Mouse (Mus musculus): ENCODE measurements around the gene Fbxo41. TPM values are rescaled to one million over a fixed set of nuclear protein-coding genes. Genes with fewer than 3 reads are reported as not detected.
A peak's percentile ranks its signal among the peaks of the same experiment; 100 is the strongest.

Fbxo41 gene
- polyA plus RNA-seq, 1 experiment from 2014 or later: 11.7 TPM

DNA sequence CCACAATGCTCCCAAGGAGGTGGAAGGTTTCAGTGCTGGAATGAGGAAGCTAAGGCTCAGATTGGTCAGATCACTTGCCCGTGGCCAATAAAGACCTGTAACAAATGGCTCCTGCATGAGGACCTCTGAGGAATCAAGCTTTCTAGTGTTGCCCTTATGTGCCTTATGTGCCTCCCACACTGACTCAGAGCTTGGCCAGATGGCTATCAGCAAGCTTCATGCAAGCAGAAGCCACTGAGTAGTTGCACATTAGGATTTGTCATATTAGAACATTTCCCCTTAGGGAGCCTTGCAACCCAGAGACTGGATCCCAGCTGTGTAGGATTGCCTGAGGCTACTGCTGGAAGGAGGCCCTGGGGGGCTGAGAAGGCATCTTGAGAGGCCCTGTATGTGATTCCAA lies 2.4 kb downstream of the Fbxo41 start:
- no peak overlapping the region for H3K27ac ChIP-seq (ENCODE audit: low read length)
- H3K27me3 ChIP-seq (ENCODE audit: control insufficient read depth, insufficient read depth, low read depth, low read length): no peaks in the 10 kb centered on the region
- H3K9ac ChIP-seq (ENCODE audit: low read depth, low read length): no peak overlapping the region
- H3K4me1 ChIP-seq (ENCODE audit: control insufficient read depth, insufficient read depth, low read length): peaks cover 21% of the 10 kb centered on the region
- H3K36me3 ChIP-seq (ENCODE audit: control insufficient read depth, insufficient read depth, low read length): no peaks in the 10 kb centered on the region
- WGBS: 87% methylated on average over 1 of the region's 1 CpGs
- H3K4me2 ChIP-seq (ENCODE audit: low read length): no peak overlapping the region
- H3K4me3 ChIP-seq (ENCODE audit: low read depth, low read length): no peak overlapping the region
- no peaks in the 10 kb centered on the region for H3K9me3 ChIP-seq (replicated peaks; ENCODE audit: control insufficient read depth, low read length, poor library complexity, severe bottlenecking)
- no peak for ATAC-seq

DNA sequence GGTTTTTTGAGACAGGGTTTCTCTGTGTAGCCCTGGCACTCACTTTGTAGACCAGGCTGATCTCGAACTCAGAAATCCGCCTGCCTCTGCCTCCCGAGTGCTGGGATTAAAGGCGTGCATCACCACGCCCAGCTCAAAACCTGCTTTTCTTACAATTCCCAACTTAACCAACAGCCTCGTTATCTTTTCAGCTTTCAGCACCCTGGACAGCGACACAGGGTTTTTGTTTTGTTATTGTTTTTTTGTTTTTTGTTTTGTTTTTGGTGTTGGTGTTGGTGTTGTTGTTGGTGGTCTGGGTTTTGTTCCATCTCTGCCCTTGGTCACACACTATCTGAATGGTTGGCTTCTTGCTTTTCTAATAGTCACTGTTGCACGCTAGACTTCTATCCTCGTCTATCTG lies 4.6 kb downstream of the Fbxo41 start:
- H3K27me3 ChIP-seq (ENCODE audit: control insufficient read depth, insufficient read depth, low read depth, low read length): no peaks in the 10 kb centered on the region
- H3K9me3 ChIP-seq (replicated peaks; ENCODE audit: control insufficient read depth, low read length, poor library complexity, severe bottlenecking): no peaks in the 10 kb centered on the region
- H3K4me1 ChIP-seq (ENCODE audit: control insufficient read depth, insufficient read depth, low read length): peaks cover 14% of the 10 kb centered on the region
- no peak overlapping the region for H3K4me2 ChIP-seq (ENCODE audit: low read length)
- no peak overlapping the region for H3K9ac ChIP-seq (ENCODE audit: low read depth, low read length)
- WGBS: 80% methylated on average over 9 of the region's 9 CpGs
- no peaks in the 10 kb centered on the region for H3K36me3 ChIP-seq (ENCODE audit: control insufficient read depth, insufficient read depth, low read length)
- no peak overlapping the region for H3K4me3 ChIP-seq (ENCODE audit: low read depth, low read length)
- ATAC-seq: no peak
- H3K27ac ChIP-seq (ENCODE audit: low read length): no peak overlapping the region

DNA sequence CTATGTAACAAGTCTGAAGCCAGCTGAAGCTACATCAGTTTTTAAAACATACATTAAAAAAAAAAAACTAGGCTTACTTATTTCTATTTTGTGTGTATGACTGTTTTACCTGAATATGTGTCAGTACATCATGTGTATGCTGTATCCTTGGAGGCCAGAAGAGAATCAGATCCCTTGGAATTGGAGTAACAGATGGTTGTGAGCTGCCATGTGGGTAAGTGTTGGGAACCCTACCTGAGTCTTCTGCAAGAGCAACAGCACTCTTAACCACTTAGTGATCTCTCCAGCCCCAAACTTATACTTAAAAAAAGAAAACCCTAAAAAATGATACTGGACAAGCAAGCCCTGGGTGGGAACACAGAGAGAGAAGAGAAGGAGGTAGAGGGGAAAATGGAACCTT lies 5.8 kb downstream of the Fbxo41 start:
- Histone ChIP-seq H3K27ac (ENCODE audit: low read length) (no peak overlapping the region), H3K27me3 (ENCODE audit: control insufficient read depth, insufficient read depth, low read depth, low read length) (no peaks in the 10 kb centered on the region), H3K9me3 (replicated peaks; ENCODE audit: control insufficient read depth, low read length, poor library complexity, severe bottlenecking) (no peaks in the 10 kb centered on the region), H3K4me3 (ENCODE audit: low read depth, low read length) (no peak overlapping the region), H3K9ac (ENCODE audit: low read depth, low read length) (no peak overlapping the region), H3K4me1 (ENCODE audit: control insufficient read depth, insufficient read depth, low read length) (peaks cover 12% of the 10 kb centered on the region), H3K36me3 (ENCODE audit: control insufficient read depth, insufficient read depth, low read length) (no peaks in the 10 kb centered on the region), H3K4me2 (ENCODE audit: low read length) (no peak overlapping the region)
- ATAC-seq: no peak

DNA sequence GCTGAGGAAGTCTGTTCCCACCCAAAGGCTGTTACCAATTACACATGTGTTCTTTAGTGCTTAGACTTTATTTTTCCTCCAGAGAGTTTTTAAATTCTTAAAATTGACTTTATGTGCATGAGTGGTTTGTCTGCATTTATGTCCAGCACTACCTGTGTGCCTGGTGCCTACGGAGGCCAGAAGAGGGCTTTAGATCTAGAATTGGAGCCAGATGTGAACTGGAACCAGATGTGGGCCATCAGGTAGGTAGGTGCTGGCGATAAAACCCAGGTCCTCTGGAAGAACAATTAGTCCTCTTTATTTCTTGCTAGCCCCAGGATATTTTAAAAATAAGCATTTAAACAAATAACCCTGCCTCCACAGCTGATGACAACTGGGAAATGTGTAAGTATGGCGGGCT lies 11.2 kb downstream of the Fbxo41 start:
- no peak for ATAC-seq
- 95% methylated on average over 3 of the region's 3 CpGs for WGBS
- no peak overlapping the region for H3K27ac ChIP-seq (ENCODE audit: low read length)
- H3K4me3 ChIP-seq (ENCODE audit: low read depth, low read length): no peak overlapping the region
- no peak overlapping the region for H3K9ac ChIP-seq (ENCODE audit: low read depth, low read length)
- H3K9me3 ChIP-seq (replicated peaks; ENCODE audit: control insufficient read depth, low read length, poor library complexity, severe bottlenecking): no peaks in the 10 kb centered on the region
- no peaks in the 10 kb centered on the region for H3K4me1 ChIP-seq (ENCODE audit: control insufficient read depth, insufficient read depth, low read length)
- H3K4me2 ChIP-seq (ENCODE audit: low read length): no peak overlapping the region
- no peaks in the 10 kb centered on the region for H3K36me3 ChIP-seq (ENCODE audit: control insufficient read depth, insufficient read depth, low read length)
- no peaks in the 10 kb centered on the region for H3K27me3 ChIP-seq (ENCODE audit: control insufficient read depth, insufficient read depth, low read depth, low read length)

DNA sequence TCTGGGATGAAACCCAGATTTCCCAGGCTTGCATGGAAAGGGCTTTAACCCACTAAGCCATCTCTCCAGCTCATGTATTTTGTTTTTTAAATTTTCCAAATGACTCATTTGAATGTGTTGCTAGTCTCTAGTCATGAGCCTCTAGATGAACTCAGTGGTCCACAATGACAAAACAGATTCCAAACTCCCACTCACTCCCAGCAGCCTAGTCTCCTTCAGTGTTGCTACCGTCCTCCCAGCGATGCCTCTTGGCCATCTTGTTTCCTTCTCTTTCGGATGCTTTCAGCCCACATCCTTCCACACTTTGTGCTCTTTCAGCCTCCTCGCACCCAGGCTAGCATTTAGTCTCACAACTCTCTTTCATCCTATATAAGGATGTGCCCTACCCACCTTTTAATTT lies 12.5 kb downstream of the Fbxo41 start:
- H3K4me2 ChIP-seq (ENCODE audit: low read length): no peak overlapping the region
- H3K27ac ChIP-seq (ENCODE audit: low read length): no peak overlapping the region
- H3K9ac ChIP-seq (ENCODE audit: low read depth, low read length): no peak overlapping the region
- H3K36me3 ChIP-seq (ENCODE audit: control insufficient read depth, insufficient read depth, low read length): no peaks in the 10 kb centered on the region
- no peak overlapping the region for H3K4me3 ChIP-seq (ENCODE audit: low read depth, low read length)
- no peaks in the 10 kb centered on the region for H3K4me1 ChIP-seq (ENCODE audit: control insufficient read depth, insufficient read depth, low read length)
- 87% methylated on average over 4 of the region's 4 CpGs for WGBS
- H3K9me3 ChIP-seq (replicated peaks; ENCODE audit: control insufficient read depth, low read length, poor library complexity, severe bottlenecking): no peaks in the 10 kb centered on the region
- ATAC-seq: no peak
- H3K27me3 ChIP-seq (ENCODE audit: control insufficient read depth, insufficient read depth, low read depth, low read length): peaks cover 5% of the 10 kb centered on the region

DNA sequence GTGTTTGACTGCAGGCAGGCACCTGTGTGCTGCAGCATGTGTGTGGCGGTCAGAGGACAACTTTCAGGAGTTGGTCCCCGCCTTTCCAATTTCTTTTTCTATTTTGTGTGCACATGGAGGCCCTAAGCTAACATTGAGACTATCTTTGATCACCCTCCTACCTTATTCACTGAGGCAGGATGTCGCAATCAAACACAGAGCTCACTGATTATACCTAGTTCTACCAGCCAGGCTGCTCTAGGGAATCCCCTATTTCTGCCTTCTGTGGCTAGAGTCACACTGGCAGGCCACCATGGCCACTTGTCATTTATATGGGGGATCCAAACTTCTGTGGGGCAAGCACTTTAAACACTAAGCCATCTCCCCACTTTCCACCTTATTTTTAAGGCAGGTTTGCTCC lies 13.1 kb downstream of the Fbxo41 start:
- no peaks in the 10 kb centered on the region for H3K36me3 ChIP-seq (ENCODE audit: control insufficient read depth, insufficient read depth, low read length)
- ATAC-seq: no peak
- H3K27ac ChIP-seq (ENCODE audit: low read length): no peak overlapping the region
- peaks cover 6% of the 10 kb centered on the region for H3K27me3 ChIP-seq (ENCODE audit: control insufficient read depth, insufficient read depth, low read depth, low read length)
- no peak overlapping the region for H3K4me3 ChIP-seq (ENCODE audit: low read depth, low read length)
- H3K9me3 ChIP-seq (replicated peaks; ENCODE audit: control insufficient read depth, low read length, poor library complexity, severe bottlenecking): no peaks in the 10 kb centered on the region
- no peak overlapping the region for H3K9ac ChIP-seq (ENCODE audit: low read depth, low read length)
- 87% methylated on average over 3 of the region's 3 CpGs for WGBS
- no peak overlapping the region for H3K4me2 ChIP-seq (ENCODE audit: low read length)
- H3K4me1 ChIP-seq (ENCODE audit: control insufficient read depth, insufficient read depth, low read length): 0 out of 2 replicates have a peak, but pooled peaks cover 1% of the 10 kb centered on the region

DNA sequence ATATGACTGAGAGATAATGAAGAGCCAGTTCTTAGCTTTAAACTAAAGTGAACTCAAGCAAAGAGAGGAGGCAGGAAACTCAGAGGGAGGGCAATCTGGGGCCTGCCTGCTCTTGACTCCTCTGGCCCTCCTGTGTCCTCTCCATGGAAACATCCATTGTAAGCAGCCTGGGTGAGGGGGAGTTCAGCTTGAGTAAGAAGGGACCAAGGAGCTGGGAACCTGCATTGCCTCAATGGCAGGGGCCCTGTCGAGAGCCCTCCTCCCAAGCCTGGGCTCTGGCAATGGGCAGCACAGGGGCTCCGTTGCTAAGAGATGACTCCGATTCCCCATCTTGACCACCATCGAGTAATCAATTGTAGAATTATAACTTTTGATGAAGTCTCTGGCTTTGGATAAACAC lies 14.3 kb downstream of the Fbxo41 start:
- no peak overlapping the region for H3K9ac ChIP-seq (ENCODE audit: low read depth, low read length)
- 26% methylated on average over 4 of the region's 4 CpGs for WGBS
- 0 out of 2 replicates have a peak, but pooled peaks cover 4% of the 10 kb centered on the region for H3K4me1 ChIP-seq (ENCODE audit: control insufficient read depth, insufficient read depth, low read length)
- no peak overlapping the region for H3K4me3 ChIP-seq (ENCODE audit: low read depth, low read length)
- H3K27ac ChIP-seq (ENCODE audit: low read length): no peak overlapping the region
- no peak for ATAC-seq
- H3K4me2 ChIP-seq (ENCODE audit: low read length): no peak overlapping the region
- H3K27me3 ChIP-seq (ENCODE audit: control insufficient read depth, insufficient read depth, low read depth, low read length): peaks cover 12% of the 10 kb centered on the region
- peaks cover 2% of the 10 kb centered on the region; the same call in 1 of the 2 replicates for H3K36me3 ChIP-seq (ENCODE audit: control insufficient read depth, insufficient read depth, low read length)
- no peaks in the 10 kb centered on the region for H3K9me3 ChIP-seq (replicated peaks; ENCODE audit: control insufficient read depth, low read length, poor library complexity, severe bottlenecking)

DNA sequence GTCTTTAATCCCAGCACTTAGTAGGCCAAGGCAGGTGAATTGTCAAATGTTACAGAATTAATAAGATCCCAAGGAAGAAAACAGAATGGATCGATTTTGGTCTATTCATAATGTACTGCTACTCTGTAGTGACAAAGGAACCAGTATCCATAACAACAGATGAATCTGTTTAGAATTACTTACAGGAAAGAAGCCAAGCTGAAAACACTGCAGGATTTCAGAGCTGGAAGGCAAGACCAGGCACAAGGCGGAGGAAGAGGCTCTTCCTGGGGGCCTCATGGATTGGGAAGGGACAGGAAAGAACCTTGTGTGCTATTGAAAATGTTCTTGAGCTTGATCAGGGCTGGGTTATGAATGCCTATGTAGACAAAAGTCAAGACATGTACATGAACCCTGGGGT lies 17.1 kb downstream of the Fbxo41 start:
- ATAC-seq: no peak
- Histone ChIP-seq H3K9me3 (replicated peaks; ENCODE audit: control insufficient read depth, low read length, poor library complexity, severe bottlenecking) (no peaks in the 10 kb centered on the region), H3K9ac (ENCODE audit: low read depth, low read length) (no peak overlapping the region), H3K36me3 (ENCODE audit: control insufficient read depth, insufficient read depth, low read length) (peaks cover 2% of the 10 kb centered on the region; the same call in 1 of the 2 replicates), H3K4me2 (ENCODE audit: low read length) (no peak overlapping the region), H3K27ac (ENCODE audit: low read length) (no peak overlapping the region), H3K4me1 (ENCODE audit: control insufficient read depth, insufficient read depth, low read length) (0 out of 2 replicates have a peak, but pooled peaks cover 4% of the 10 kb centered on the region), H3K4me3 (ENCODE audit: low read depth, low read length) (no peak overlapping the region), H3K27me3 (ENCODE audit: control insufficient read depth, insufficient read depth, low read depth, low read length) (peaks cover 12% of the 10 kb centered on the region)
- WGBS: 70% methylated on average over 2 of the region's 2 CpGs

DNA sequence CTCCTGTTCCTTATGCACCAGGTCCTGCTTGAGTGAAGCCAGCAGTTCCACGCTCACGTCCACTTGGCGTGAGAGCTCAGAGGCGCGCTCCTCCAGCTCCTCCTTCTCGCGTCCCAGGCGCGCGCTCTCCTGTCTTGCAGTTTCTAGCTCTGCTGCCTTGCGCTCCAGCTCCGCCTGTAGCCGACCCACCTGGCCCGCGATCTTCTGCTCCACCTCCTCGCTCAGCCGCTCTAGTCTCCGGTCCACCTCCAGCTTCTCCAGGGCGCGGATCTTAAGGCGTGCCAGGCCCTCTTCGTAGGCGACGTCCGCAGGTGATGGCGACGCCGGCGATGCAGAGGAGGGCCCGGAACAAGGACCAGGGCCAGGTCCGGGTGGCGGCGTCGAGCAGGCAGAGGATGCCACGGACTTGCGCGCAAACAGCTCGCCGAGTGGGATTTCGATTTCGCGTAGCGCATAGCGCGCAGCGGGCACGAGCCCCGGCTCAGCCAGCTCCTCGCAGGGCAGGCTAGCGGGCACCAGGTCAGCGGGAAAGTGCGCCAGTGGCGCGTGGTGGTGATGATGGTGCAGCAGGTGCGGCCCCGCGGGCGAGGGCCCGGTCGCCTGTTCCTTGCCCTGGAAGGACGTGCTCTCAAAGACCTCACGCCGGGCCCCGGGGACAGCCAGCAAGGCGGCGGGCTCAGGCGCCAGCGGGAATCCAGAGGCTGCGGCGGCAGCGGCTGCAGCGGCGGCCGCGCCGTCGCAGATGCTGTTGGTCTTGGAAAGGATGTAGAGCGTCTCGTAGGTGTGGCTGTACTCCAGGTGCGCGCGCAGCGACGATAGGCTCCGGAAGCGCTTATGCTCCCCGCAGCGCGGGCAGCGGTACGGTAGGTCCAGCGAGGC lies 18.7 kb downstream of the Fbxo41 start:
- Histone ChIP-seq H3K4me1 (ENCODE audit: control insufficient read depth, insufficient read depth, low read length) (0 out of 2 replicates have a peak, but pooled peaks cover 4% of the 10 kb centered on the region), H3K36me3 (ENCODE audit: control insufficient read depth, insufficient read depth, low read length) (peaks cover 7% of the 10 kb centered on the region; the same call in 1 of the 2 replicates), H3K9me3 (replicated peaks; ENCODE audit: control insufficient read depth, low read length, poor library complexity, severe bottlenecking) (no peaks in the 10 kb centered on the region), H3K27me3 (ENCODE audit: control insufficient read depth, insufficient read depth, low read depth, low read length) (peaks cover 12% of the 10 kb centered on the region), H3K4me2 (ENCODE audit: low read length) (peak overlapping the region; percentile 54), H3K4me3 (ENCODE audit: low read depth, low read length) (peak overlapping the region; percentile 31), H3K27ac (ENCODE audit: low read length) (no peak overlapping the region), H3K9ac (ENCODE audit: low read depth, low read length) (peak overlapping the region; percentile 46)
- WGBS: 5% methylated on average over 91 of the region's 92 CpGs
- ATAC-seq: peak; percentile 29; the same call in 1 of the 2 replicates
